Mouse (Mus musculus) cerebellum, adult 9-11 months (tissue): ENCODE results near the gene Akap2.

ENCODE experiments used
- DNase-seq: peaks from one replicate; pipeline ENCODE4 v3.0.0; 2022

The Akap2 gene

DNA sequence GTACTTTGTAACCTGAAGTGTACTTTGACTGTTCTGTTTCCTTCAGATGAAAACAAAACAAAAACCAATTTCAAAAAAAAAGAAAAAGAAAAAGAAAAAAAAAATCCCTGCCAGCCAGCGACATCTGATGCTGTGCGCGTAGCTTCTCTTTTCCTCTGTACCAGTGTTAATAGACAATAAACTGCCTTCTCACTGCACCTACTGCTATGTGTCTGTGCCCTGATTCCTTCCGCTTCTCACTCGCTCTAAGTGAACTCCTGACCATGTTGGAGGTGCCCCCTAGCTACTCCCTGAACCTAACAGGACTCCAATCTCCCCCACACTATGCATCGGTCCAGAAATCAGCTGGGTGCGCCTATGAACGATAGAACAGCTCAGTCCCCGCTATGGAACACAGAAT is at the start of gene Akap2:
Gene Akap2 (plus strand): TSS at position 304 of the 400 bp plus-strand sequence.
- no peak for DNase-seq

DNA sequence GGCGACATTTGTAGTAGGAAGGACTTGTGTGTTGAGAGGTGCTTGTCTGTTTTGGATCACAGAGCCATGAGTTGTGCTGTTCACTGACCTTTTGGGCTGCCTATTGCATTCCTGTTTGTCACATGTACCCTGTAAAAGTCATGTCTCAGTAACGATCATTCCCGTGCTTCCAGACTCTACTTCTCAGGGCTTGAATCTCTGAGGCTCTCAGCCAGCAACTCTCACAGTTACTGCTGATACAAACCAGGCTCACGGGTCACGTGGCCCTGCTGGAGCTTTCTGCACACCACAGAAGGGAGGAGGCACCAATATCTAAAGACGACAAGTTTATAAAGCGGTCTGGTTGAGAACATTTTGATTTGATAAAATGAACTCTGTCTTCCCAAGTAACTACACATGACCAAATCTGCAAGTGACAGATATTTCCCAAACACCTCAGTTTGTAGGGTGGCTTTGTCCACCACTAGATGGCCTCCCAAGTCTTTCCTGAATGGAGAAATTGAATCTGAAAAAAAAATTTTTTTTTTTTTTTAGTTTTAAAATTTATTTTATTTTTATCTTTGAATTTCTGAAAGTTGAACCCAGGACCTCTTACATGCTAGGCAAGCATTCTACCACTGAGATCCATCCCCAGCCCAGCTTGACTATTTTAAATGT is 46.5 kb upstream of the Akap2 start:
- DNase-seq = no peak

DNA sequence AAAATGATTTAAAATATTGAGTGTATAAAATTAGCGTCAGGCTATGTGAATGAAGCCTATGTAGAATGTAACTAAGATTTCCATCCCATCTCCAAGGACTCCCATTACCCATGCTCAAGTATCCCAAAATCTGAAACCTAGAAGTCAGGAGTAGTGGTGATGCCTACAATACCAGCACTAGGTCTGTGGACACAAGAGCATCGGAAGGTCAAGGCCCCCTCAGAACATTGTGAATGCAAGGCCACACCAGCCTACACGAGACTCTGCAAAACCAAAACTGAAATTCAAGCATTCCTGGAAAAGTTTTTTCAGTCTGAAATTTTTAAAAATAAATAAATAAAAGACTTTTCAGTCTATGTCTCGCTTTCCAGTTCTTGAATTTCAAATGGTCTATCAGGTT is 44.9 kb upstream of the Akap2 start:
- DNase-seq = no peak

DNA sequence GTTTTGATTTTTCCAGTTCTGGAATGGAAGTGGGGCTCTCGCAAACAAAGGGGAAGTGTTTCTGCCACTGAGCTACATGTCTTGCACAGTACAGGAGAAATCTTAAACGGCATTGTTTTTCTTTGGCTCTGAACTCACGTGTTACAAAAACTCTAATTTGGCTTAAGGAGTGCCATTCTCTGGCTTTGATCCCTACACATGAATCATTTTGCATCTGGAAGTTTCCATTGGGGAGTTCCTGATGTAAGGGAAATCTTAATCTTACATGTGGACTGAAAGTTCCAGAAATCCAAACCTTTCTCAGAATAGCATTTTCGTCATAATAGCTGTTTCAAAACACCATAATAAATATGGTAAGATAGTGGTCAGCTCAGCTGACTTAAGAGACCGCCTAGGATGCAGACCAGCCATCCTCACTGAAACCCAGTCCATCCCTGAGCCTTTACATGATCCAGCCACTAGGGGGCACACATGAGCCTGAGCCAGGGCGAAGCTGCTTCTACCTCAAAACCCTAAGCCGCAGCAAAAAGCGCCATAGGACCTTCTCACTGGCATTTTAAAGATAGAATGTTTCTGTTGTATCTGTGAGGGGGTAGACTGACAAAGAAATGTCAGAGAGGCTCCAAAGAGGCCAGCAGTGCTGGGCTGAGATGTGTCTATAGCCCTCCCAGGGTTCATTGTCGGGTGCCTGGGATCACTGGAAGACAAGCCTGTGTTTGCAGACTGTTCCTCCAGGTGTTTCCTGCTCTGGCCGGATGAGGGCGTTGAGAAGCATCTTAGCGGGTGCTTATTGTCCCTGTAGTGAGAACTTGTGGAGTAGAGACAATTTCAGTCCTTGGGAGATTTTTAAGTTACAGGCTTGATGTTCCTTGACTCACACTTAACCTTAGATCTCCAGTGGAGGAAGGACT is 44.2 kb upstream of the Akap2 start:
- peak; percentile 79 for DNase-seq

DNA sequence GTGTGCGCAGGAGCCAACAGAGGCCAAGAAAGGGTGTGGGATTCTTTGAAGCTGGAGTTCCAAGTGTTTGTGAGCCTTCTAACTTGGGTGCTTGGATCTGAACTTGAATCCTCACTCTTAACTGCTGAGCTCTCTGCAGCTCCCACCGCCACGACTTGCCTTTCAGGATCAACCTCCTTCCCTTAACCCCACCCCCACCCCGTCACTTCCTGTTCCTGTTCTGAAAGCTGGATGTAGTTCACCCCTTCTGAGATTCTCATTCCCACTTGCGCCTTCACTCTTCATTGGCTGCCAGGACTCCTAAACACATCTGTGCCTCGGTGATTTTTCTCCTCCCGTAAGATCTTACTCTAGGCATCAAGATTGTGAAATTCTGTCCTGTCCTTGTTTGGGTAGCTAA is 43.1 kb upstream of the Akap2 start:
- no peak for DNase-seq

DNA sequence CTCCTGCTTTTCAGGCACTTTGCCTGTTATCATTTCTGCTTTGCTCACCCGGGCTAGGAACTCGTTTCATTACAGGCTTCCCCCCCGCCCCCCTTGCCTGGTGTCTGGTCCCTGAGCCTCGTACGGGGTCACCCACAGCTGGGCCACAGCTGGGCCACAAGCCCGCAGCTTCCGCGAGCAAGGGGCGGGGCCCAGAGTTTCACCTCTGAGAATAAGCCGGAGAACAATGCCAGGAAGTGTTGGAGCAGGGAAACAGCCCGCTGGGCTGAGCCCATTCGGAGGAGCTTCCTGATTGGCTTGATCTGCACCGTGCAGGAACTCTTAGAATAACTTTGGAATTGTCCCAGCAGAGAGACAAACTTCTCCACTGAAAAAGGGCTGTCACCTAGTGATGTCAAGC is 42.1 kb upstream of the Akap2 start:
- DNase-seq = no peak

DNA sequence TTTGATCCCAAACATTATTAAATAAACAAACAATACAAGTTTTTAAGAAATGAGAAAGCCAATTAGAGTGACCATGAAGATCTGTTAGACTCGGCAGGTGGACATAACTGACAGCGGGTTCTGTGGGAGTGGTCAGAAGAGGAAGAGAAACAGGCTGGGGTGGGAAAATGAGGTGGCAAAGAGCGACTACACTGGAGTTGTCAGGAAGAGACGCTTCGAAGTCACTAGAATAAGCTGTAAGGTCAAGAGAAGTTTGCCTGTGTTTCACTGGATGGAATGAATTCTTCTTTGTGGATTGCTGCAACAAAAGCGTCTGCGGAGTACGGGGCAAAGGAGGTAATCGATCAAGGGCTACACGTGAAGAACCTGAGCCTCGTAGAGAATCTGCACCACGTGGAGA is 39.5 kb upstream of the Akap2 start:
- no peak for DNase-seq

DNA sequence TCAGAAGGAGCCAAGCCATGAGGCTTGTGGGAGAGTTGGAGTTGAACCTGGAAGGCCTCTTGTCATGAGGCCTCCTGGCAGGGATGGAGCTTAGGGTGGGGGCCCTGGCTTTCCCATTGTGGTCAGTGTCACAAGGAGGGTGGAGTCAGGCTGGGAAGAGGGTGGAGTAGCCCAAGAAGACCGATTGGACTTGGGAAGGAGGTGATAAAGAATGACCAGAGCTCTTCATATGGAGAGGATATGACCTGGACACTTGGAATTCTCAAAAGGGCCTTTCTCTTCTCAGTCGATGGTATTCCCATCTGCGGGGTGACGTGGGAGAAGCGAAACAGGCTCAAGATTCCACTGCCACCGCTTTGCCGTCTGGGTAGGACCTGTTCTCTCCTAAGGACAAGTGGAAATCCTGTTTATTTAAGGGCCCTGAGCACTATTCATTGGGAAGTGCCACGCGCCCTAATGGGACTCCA is 38.4 kb upstream of the Akap2 start:
- no peak for DNase-seq

DNA sequence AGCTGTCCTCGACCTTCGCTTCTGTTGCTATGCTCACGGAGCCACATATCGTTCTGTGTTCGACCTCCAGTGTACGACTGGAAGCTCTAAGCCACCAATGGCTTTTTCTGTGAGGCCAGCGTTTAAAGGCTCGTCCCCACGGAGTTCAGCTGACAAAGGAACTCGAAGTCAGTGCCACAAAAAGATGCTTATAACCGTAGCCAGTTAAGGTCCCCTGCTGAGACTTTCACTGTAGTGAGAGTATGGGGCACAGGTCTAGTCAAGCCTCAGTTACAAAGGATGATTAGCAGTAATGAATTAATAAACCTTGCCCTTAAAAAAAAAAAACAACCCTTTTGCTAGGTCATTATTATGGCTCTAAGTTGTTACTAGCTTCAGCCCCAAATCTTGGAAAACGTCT is 37.3 kb upstream of the Akap2 start:
- no peak for DNase-seq

DNA sequence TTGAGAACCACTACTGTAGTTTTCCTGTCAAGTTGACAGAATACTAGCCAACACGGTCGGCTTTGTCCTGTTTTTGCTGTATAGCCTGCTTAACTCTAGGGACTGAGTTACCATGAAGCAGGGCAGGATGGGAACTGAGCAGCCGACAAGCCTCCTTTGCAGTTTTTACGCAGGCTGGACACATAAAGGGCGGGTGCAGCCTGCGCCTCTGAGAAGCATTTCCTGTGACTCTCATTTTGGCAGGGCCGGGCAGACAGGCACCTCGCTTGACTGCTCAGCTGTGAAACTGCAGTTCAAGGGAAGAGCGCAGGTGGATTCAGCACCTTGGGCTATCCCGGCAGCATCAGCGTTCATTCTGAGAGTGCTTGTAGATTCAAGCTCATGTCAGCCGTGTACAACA is 35.9 kb upstream of the Akap2 start:
- DNase-seq = peak; percentile 40

DNA sequence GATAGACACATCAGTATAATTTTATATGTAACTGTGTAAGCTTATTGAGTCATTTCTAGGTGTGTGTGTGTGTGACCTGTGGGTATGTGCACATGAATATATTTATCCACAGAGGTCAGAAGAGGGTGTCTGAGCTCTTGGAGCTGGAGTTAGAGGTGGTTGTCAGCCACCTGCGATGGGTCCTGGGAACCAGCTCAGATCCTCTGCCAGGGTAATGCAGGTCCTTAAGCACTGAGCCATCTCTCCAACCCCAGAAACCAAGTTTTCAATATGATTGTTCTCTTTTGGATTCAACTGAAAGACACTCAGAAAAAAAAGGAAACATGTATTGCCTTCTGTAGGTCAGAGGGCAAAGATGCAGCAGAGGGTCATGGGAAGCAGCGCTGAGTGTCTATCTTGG is 35.1 kb upstream of the Akap2 start:
- DNase-seq = no peak

DNA sequence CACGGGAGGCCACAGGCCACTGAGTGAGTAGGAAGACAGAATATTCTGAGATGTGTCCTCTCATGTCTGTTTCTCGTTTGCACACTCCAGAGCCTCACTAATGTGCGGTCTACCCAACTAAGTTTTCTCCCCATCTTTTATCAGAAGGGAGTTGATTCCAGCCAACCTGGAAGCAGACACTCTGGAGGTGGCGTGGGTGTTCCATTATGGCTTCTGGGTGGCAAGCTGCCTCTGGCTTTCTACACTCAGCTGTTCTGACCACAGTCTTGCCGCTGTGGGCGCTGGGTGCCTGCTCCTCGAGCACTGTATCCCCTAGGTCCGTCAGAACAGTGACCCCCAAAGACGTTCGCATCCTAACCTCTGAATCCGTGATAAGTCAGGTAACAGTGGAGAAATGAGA is 34.5 kb upstream of the Akap2 start:
- DNase-seq = no peak

DNA sequence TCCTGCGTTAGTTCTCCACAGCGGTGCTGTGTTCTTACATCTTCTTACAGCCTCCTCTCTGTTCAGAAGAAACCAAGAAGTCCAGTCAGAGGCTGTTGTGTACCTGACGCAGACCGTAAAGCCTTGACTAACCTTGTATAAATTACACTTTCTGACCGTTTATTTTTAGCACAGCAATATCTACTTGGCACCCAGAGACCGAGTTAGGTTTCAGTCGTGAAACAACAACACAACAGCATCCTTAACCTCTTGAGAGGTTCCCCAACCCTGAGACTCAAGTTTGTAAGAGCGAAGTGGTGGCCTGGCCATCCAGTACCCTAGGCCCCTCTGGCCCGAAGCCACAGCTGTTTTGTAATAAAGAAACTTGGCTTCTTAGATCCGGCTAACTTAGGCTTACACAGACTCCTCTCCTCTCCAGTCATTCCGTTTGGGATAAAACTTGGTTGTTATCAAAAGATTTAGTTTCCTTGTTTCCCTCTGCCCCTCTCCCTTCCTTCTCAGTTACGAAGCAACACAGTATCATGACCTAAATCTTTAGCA is 32.7 kb upstream of the Akap2 start:
- no peak for DNase-seq

DNA sequence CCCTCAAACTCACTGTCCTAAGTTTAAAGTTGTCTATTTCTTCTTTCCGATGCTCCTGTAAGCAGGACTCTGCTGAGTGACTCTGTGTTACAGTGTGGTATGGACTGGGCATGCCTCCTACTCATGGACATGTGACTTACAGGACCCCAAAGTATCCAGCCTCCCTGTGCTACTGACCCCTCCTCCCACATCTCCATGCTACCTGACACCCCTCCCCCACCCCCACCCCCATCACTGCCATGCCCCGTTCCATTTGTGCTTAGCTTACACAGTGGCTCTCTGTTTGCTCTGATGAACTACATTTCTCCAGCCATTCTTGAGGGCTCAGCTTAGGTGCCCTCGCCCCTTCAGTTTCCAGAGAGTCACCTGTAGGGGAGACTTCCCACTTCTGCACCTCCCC is 30.7 kb upstream of the Akap2 start:
- DNase-seq = no peak

DNA sequence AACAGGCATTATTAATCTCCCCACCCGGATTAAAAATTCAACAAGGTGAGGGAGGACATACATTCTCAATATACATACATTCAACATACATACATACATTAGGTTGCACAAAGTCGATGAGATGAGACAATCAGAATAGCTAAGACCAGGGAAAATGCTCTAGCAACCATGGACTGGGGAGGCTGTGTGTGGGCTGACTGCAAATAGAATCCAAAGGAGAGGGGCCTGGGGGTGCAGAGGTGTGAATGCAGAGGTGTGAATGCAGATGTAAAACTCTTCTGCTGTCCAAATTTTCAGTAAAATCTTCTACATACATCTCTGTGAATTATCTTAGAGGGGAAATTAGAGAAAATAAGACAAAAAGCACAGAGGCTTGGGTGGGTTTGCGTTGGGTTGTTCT is 29.9 kb upstream of the Akap2 start:
- DNase-seq = no peak

DNA sequence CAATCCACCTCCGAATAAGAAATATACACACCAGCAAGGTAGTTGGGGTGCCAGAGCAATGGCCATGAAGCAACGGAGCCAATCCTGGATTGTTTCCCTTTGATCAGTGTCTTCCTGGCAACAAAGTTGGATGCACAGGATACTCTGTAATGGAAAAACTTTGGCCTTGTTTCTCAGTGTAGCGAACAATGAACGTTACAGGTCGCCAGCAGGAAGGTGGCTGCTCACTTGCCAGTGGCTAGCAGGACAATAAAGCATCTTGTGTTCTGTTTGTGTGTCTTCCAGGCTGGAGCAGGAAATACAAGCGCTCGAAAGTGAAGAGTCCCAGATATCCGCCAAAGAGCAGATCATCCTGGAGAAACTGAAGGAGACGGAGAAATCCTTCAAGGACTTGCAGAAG is 29.3 kb upstream of the Akap2 start:
- DNase-seq = no peak

DNA sequence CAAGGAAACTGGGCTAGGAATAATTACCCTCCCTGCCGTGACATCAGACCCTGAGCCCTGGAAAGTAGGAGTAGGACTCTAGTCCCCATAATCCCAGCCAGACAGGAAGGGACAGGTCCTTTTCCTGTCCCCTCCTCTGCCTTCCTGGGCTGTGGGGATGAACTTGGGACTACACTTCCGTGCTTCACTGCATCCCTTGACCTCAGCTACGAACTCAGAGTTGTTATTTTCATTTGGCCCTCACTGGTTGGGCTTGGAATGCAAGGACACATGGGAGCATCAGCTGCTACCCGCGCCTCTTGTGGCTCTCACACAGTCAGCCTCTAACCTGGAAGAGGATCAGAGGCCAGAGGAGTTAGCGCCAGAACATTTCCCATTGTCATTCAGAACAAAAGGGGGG is 27.5 kb upstream of the Akap2 start:
- DNase-seq = no peak

DNA sequence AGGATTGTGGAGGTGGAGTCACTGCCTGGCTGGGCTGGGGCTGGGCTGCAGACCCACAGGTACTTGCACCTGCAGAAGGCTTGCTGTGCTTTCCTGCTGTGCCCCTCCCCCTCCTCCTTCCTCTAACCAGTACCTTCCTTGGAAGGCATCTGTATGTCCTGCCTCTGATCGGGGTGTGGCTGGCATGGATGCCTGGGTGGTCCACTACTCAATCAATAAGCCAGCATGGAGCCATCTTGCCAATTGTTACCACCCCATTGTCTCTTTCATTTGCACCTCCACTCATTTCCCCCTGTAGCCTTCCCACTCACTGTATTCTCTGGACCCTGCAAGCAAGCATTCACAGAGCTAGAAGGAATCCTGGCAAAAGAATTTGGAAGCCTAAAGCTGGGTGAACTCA is 26.7 kb upstream of the Akap2 start:
- DNase-seq = no peak

DNA sequence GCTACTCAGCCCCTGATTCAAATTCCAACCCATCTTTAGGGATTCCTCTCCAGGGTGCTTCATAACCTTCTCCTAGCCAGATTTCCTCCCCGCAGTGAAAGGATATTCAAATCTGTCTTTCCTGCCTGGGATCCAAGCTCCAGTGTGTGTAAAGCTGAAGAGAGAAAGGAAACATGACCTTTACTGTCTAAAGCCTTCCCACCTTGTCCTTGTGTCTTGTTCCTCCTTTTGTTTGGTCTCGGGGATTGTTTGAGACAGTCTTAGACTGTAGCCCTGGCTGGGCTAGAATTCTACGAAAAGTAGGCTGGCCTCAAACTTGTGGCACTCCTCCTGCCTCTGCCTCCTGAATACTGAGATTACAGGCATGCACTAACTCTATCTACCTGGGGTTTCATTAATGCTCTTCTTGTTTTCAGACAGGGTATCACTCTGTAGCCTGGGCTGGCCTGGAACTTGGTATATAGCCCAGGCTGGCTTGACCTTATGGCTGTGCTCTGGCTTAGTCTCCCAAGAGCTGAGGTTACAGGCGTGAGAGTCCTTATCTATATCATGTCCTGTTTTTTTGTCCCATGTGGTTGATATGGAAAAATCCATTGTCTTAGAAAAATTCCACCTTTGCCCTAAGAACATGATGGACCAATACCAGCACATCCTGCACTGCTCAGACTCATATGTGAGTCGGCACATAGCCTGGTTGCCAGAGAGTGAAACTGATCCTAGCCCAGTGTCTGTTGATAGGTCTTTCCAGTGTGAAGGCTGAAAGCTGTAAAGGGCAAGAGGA is 22.9 kb upstream of the Akap2 start:
- no peak for DNase-seq

DNA sequence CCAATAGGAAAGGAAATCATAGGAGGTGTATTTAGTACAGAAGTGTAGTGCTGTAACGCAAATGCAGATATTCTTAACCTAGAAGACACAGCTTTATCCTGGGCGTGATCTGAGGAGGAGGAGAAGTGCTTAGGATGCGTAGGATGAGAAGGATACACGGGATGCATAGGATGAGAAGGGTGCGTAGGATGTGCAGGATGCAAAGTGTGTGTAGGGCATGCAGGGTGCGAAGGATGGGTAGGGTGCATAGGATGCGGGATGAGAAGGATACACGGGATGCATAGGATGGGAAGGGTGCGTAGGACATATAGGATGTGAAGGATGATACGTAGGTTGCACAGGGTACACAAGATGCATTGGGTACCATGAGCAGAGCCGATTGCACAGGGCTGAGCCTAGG is 20.5 kb upstream of the Akap2 start:
- DNase-seq = no peak

DNA sequence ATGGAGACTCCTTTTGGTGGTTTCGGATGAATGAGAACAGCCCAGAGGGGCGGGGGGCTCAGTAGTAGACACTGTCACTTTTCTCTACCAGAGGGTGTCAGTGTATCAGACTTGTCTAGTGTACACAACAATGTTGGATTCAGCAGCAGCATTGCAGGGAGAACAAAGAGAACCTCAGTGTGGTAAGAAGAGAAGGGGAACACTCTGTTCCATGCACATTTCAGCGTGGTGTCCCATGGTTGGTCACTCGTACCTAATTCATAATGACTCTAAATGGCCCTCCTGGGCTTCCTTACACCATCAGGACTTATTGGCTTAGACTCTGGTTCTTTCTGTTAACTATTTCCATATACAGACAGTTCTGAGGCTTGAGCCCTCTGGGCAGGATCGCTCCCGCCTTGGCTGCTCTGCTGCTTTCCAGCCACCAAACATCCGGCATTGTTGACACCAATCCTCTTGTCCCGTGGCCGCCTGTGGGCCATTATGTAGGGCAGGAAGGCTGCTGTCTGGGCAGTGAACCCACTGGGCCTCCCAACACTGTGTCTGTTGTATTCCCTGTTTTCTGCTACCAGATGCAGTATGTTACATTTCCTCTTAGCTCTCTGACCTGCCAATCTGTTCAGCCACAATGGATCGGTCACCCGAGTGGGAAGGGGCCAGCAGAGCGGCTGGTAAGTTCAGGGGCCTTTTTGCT is 19.4 kb upstream of the Akap2 start:
- no peak for DNase-seq

DNA sequence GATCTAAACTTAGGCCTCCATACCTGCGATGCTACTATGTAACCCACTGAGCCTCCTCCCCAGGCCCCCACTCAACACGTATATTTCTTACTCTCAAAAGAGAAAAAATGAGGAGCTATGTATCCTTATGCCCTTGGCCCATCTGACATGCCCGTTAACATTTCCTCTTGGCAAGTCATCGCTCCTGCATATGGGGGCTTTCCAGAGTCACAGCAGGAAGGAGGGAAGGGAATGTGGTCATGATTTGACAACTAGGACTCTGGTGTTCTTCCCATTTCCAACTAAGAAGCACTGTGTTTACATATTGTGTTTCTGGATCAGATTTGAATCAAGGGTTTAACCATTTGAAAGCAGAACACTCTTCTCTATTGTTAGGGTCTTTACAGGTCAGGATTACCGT is 15.9 kb upstream of the Akap2 start:
- no peak for DNase-seq
